Mouse (Mus musculus) lung, postnatal 0 days (tissue): ENCODE results near the gene Arid2.

ENCODE experiments used
- CTCF ChIP-seq: IDR thresholded peaks from 2 replicates; pipeline ENCODE4 v1.5.1; 2016; ENCODE audit warnings: antibody characterized with exemption, mild to moderate bottlenecking
- EP300 ChIP-seq: IDR thresholded peaks from 2 replicates; pipeline ENCODE4 v1.6.1; 2016; ENCODE audit warnings: antibody characterized with exemption, mild to moderate bottlenecking, control low read depth

DNA sequence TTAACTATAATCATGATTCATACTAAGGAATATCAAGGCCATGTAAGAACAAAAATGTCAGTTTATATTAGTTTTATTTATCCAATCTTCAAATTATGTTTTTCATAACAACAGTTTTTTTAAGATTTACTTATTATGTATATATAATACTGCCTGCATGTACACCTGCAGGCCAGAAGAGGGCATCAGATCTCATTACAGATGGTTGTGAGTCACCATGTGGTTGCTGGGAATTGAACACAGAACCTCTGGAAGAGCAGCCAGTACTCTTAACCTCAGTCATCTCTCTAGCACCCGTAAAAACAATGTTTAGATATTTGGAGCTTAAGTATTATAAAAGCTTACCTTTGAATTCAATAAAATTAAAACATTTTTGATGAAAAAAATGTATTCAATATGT lies 146.9 kb downstream of the Arid2 start:
- TF ChIP-seq CTCF (peak; percentile 23; the same call in 1 of the 2 replicates), EP300 (no peak)
